Mouse (Mus musculus) kidney, adult 9 months (tissue): ENCODE results near the gene Gba.

Experiments
- DNase-seq: peaks from one replicate; pipeline ENCODE4 v3.0.0; 2022

Gba gene

GRCm38 (mm10) chr3:89183058-89183958 is 19.4 kb upstream of the Gba start, which contains the start of gene Fam189b:
TSS of gene Fam189b (plus strand) at chr3:89183143.
- peak; percentile 82 for DNase-seq

DNA sequence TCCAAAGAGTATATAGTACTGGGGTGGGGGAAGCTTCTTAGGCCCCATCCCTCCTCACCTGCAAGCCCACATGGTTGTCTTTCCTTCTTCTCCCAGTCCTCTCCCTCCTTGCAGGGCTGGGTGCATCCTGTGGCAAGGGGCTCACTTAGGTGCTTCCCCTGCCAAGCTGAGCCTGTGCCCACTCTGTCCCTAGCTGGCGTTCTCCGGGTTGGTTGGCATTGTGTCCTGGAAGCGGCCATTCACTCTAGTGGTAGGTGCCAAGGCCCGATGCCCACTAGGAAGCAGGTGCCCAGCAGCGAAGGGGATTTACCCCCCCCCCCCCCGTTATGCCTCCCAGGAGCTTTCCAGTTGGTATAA is 18.8 kb upstream of the Gba start:
- DNase-seq = no peak

GRCm38 (mm10) chr3:89187197-89187596 is 15.5 kb upstream of the Gba start:
- no peak for DNase-seq

GRCm38 (mm10) chr3:89187690-89188477 is 14.8 kb upstream of the Gba start:
- no peak for DNase-seq

DNA sequence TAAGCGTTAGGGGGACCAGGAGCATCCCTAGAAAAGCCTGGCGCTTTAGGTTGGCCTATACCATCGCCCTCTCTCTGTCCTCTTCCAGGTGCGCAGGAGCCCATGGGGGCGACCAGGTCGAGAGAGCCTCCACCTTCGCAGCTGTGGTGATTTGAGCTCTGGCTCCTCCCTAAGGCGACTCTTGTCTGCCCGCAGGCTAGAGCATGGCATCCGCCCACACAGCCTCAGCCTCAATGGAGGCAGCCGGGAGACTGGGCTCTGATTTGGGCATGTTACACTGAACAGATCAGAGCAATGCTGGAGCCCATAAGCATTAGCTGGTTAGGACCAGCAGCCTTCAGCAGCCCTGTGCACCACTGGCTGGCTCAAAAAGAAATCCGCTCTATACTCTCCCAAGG is 14.3 kb upstream of the Gba start:
- no peak for DNase-seq

DNA sequence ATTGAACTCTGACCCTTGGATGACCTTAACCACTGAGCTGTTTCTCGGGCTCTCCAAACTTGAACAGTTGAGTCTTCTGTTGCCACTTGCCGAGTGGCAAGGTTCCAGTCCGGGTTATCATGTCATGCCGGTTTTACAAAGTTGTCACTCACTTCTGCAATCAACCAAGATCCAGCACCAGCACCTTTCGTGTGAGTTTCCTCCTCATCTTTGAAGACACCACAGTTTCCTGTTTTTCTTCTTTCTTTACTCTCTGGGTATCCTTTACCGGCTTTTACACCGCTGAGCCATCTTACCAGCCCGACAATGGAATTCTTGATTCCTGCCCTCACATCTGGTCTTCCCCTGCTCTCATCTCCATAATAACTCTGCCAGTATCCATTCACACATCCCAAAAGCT is 12.3 kb upstream of the Gba start:
- DNase-seq = no peak

- no peak for DNase-seq
Measured at GRCm38 (mm10) chr3:89193351-89193750, 9.4 kb upstream of the Gba start.

DNA sequence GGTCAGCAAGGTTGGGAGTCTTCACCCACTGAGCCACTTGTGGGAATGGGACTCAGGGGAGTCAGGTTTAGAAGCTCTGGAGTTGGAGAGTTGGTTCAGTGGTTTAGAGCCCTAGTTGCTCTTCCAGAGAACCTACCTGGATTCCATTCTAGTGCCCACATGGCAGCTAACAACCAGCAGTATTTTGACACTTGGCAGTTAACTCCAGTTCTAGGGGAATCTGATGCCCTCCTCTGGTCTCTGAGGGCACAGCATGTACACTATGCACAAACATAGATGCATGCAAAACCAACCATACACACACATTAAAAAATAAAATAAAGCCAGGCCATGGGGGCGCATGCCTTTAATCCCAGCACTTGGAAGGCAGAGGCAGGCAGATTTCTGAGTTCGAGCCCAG is 8.9 kb upstream of the Gba start:
- DNase-seq = no peak

DNA sequence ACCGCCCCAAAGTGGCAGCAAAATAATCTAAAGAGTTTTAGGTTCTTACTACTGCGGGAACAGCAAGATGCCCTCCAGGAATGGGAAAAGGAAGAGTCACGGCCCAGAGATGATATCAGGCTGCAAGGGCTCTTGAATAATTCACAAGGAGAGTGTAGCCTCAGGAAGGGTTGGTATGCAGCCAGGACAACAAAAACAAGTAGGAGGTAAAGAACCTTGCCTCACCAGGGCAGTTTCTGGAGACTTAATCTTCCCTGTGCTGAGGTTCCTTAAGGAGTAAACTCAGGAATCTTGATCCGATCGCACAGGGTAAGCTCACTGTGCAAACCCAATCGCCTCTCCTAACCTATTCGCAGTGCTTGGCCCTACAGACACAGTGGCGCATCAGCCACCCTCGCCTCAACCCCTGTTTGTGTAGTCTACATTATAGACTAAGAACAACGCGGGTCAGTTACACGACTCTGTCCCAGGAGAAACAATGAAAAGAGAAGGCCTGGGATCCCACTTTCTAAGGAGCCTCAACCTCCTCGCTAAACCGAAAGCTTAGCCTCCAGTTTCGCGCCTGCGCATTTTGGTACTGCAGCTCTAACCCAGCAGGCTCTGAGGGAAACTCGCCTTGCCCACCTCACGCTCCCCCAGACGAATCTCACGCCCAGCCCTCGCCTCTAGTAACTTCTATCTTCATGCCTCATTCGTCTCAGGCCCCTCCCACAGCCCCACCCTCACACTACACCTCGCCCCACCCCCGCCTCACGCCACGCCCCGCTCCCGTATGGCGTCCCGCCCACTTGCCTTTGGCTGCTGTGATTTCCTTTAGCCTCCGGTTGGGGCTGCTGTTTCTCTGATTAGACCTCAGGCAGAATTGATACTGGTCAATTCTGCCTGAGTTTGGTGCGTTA is 6.5 kb upstream of the Gba start:
- peak; percentile 83 for DNase-seq

- DNase-seq = no peak
Measured at GRCm38 (mm10) chr3:89199839-89200238, 2.9 kb upstream of the Gba start.

DNA sequence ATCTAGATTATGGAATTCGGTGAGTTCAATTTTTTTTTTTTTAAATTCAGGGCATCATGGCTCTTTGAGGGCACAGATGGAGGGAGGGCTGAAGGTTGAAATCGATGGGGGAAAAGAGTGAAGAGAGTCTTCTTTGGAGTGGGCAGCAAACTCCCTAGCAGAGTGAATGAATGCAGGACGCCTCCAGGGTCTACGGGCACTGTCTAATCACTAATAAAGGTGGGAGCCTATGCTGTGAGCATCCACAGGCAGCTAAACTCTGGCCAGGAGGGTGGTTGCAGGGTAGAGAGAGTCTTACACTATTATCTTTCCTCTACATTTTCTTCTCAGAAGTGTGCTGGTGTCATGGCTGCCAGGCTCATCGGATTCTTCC is 400 bp downstream of the Gba start:
- DNase-seq = no peak

DNA sequence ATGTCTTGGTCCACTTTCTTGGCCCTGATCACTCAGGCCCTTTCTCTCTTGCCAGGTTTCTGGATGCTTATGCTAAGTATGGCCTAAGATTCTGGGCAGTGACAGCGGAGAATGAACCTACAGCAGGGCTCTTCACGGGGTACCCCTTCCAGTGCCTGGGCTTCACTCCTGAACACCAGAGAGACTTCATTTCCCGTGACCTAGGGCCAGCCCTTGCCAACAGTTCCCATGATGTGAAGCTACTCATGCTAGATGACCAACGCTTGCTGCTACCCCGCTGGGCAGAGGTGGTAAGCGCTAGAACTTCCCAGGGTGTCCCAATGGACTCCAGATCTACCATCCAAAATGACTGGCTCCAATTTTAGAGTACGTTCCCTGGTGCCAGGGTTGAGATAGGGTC is 3.4 kb downstream of the Gba start:
- DNase-seq = no peak

- DNase-seq = no peak
Measured at GRCm38 (mm10) chr3:89206695-89207094, 4.0 kb downstream of the Gba start.

DNA sequence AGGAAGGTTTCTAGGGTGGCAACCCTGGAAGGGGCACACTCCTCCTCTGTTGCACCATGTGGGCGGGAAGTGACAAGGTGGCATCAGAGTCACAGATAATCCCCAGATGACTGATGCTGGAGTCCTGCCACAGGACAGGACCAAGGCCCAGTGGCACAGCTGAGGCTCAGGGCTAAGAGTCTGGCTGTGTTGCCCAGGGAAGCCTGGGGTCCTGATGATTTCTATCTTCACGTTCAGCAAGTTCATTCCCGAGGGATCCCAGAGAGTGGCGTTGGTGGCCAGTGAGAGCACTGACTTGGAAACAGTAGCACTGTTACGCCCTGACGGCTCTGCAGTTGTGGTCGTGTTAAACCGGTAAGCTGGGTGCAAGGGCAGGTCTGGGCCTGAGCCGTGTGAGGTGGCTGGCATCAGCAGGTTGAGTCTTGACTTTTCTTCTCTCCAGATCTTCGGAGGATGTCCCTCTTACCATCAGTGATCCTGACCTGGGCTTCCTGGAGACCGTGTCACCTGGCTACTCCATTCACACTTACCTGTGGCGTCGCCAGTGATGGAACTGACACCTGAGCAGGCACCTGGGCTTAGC is 5.4 kb downstream of the Gba start:
- DNase-seq = no peak

- DNase-seq = no peak
Measured at GRCm38 (mm10) chr3:89208736-89209135, 6.0 kb downstream of the Gba start.

- no peak for DNase-seq
Measured at GRCm38 (mm10) chr3:89209731-89210130, 7.0 kb downstream of the Gba start.

DNA sequence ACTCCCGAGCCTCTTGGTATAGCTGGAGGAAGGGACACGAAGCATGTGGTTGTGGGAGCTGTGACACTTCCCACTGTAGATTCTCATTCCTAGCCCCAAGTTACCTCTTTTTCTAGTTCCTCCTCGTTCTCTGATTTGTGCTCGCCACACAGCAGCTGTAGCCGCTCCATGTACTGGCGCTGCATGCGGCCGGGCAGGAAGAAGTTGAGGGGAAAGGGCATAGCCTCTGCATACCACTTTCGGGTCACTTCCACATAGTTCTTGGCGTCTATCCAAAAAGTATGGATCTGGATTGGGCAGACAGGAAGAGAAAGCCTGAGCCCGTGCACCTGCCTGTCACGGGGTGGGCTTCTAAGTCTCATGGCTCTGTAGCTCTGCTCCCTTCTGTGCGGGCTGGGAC is 7.4 kb downstream of the Gba start:
- DNase-seq = no peak

DNA sequence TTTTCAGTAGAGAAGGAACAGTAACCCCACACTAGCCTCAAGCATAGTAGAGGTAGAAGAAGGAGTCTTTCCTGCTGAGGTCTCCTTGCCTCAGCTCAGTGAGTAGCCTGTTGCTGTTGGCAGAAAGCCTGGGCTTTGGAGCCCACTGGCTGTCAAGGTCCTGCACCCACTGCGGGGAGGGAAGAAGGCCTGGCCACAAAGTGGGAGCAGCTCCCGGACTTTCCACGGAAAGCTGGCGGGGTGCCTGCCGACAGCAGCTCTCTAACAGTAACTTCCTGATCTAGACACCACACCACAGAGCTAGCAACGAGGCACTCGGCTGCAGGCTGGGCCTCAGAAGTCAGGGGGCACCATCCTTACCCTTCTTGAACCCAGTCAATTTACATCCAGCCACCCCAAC is 8.0 kb downstream of the Gba start:
- peak; percentile 49 for DNase-seq

DNA sequence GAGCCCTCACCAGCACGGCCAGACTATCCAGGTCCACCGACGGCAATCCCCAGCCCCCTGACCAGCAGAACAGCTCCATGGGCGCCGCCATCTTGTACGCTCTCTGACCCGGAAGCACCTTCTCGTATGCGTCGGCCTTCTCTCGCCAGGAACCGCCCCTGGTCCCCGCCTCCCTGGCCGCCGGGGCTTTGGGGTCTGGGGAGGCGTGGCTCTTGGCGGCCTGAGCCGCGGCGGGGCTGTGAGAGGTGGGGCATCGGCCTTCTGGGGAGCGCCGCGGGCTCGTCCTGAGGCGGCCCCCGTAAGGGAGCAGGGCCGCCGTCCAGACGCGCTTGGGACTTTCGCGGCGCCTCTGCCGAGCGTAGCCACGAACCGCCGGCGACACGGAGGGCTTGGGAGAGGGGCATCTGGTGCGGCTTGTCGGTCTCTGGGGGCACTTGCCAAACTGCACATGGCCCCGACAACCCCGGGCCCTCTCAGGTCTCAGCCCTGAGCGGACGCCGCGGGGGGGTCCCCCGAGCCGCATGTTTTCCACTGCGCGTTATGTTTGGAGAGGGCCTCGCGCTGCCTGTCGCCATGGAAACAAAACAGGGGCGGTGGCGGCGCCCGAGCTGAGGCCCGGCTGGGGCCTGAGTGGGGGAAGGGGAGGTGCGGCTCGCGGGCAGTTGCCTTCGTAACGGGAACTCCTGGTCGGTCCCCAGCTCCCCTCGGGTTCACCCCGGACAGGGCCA is 11.2 kb downstream of the Gba start:
- peak; percentile 91 for DNase-seq

DNA sequence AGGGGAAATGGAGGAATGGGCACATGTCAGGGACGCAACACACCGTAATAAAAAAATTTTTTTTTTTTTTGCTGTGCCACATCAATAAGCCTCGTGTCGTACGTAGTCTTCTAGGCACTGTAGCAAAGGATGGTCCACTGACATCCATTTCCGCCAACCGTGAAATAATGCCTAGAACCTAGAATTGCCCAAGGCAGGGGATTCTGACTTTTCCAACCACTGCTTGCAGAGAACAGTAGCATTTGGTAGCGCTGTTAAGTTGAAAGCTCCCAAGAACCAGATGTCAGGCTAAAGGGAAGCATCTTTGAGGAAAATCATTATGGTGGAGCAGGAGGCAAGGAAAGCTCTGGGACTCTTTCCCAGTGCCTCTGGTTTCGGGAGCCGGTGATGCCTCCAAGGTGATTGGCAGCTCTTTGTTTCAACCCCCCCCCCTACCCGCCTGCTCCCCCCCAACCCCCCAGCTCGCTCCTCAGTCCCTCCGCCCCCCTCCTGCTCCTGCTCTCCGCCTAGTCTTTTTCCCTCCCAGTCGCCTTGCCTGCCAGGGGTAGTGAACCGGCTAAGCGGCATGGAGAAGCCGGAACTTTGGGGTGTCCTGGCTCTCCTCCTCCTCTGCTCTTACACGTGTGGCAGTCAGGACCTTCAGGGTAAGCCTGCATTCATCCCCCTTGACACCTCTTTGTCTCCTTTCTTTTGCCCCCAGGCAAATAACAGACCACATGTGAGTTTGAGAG is 12.1 kb downstream of the Gba start, which contains the start of gene Thbs3:
Gene Thbs3 (plus strand): TSS at position 500 of the 731 bp plus-strand sequence.
- no peak for DNase-seq

GRCm38 (mm10) chr3:89215853-89216252 is 13.1 kb downstream of the Gba start:
- DNase-seq = peak; percentile 90
